Mouse (Mus musculus) hindbrain, embryonic 13.5 days (tissue): ENCODE measurements around the gene Map4k2. TPM values are rescaled to one million over a fixed set of nuclear protein-coding genes. Genes with fewer than 3 reads are reported as not detected.

ENCODE experiments used
- ATAC-seq: fragments of 200-750 bp; cut with Nextera tagmentation; 2 replicates; pipeline ENCODE4 v1.8.0; 2017; ENCODE audit warnings: moderate TSS enrichment; ENCODE audit not compliant: low FRiP score
- H3K27ac ChIP-seq: fragments of 300-500 bp; sonication (generic); 2 replicates; pipeline ENCODE4 v1.5.1; 2015; ENCODE audit warnings: inconsistent platforms, mild to moderate bottlenecking, moderate library complexity
- H3K27me3 ChIP-seq: fragments of 300-500 bp; sonication (generic); 2 replicates; pipeline ENCODE4 v1.6.1; 2015; ENCODE audit warnings: mild to moderate bottlenecking, inconsistent platforms
- H3K36me3 ChIP-seq: fragments of 300-500 bp; sonication (generic); 2 replicates; pipeline ENCODE4 v1.6.1; 2015; ENCODE audit warnings: mild to moderate bottlenecking, inconsistent platforms
- H3K4me1 ChIP-seq: fragments of 300-500 bp; sonication (generic); replicated peaks from 2 replicates; pipeline ENCODE4 v1.6.1; 2015; ENCODE audit warnings: inconsistent platforms
- H3K4me2 ChIP-seq: fragments of 300-500 bp; sonication (generic); 2 replicates; pipeline ENCODE4 v1.6.1; 2015; ENCODE audit warnings: inconsistent platforms, mild to moderate bottlenecking, moderate library complexity
- H3K4me3 ChIP-seq: fragments of 300-500 bp; sonication (generic); 2 replicates; pipeline ENCODE4 v1.5.1; 2015; ENCODE audit warnings: mild to moderate bottlenecking, inconsistent platforms
- H3K9ac ChIP-seq: fragments of 300-500 bp; sonication (generic); 2 replicates; pipeline ENCODE4 v1.6.1; 2015; ENCODE audit warnings: mild to moderate bottlenecking, inconsistent platforms
- H3K9me3 ChIP-seq: fragments of 300-500 bp; sonication (generic); 2 replicates; pipeline ENCODE4 v1.6.1; 2016; ENCODE audit warnings: inconsistent platforms
- WGBS: fragments of 180-500 bp; shearing (Covaris S2); methylation state at CpG from one replicate; pipeline ENCODE4 v1.1.7; 2015; 5-methylcytosine and 5-hydroxymethylcytosine counted together
- polyA plus RNA-seq: library from polyadenylated mRNA; unstranded; fragments of >200 nt; fragmentation: Nextera tagmentation; extraction: Ambion mirVana; gene quantifications from 2 replicates; pipeline ENCODE4 v1.2.1, GENCODE M21; 2015

Gene Map4k2
- polyA plus RNA-seq, 1 experiment from 2014 or later = 17.6 TPM

GRCm38 (mm10) chr19:6352107-6352505 is 11.2 kb downstream of the Map4k2 start:
- no peak overlapping the region for H3K4me2 ChIP-seq
- H3K4me1 ChIP-seq = peaks cover 14% of the 10 kb centered on the region
- no peaks in the 10 kb centered on the region for H3K27me3 ChIP-seq
- H3K9me3 ChIP-seq = no peaks in the 10 kb centered on the region
- no peak overlapping the region for H3K4me3 ChIP-seq
- ATAC-seq = no peak
- no peak overlapping the region for H3K9ac ChIP-seq
- WGBS = 91% methylated on average over 2 of the region's 2 CpGs
- no peak overlapping the region for H3K27ac ChIP-seq
- peaks cover 71% of the 10 kb centered on the region for H3K36me3 ChIP-seq

GRCm38 (mm10) chr19:6354030-6354429 is 13.1 kb downstream of the Map4k2 start:
- ATAC-seq = no peak
- Histone ChIP-seq H3K36me3 (peaks cover 54% of the 10 kb centered on the region), H3K27ac (no peak overlapping the region; the same call in 1 of the 2 replicates), H3K4me1 (peaks cover 8% of the 10 kb centered on the region), H3K27me3 (no peaks in the 10 kb centered on the region), H3K9ac (no peak overlapping the region), H3K4me3 (no peak overlapping the region), H3K4me2 (no peak overlapping the region), H3K9me3 (no peaks in the 10 kb centered on the region)
- 82% methylated on average over 7 of the region's 7 CpGs for WGBS

- H3K4me3 ChIP-seq = no peak overlapping the region
- H3K4me1 ChIP-seq = peaks cover 20% of the 10 kb centered on the region
- H3K36me3 ChIP-seq = peaks cover 12% of the 10 kb centered on the region
- no peak overlapping the region for H3K27ac ChIP-seq
- H3K9me3 ChIP-seq = no peaks in the 10 kb centered on the region
- 94% methylated on average over 3 of the region's 3 CpGs for WGBS
- no peak for ATAC-seq
- no peaks in the 10 kb centered on the region for H3K27me3 ChIP-seq
- no peak overlapping the region for H3K4me2 ChIP-seq
- no peak overlapping the region for H3K9ac ChIP-seq
Observed at GRCm38 (mm10) chr19:6361291-6361690, 20.4 kb downstream of the Map4k2 start.

GRCm38 (mm10) chr19:6363091-6363410 is 22.1 kb downstream of the Map4k2 start:
- Histone ChIP-seq H3K9ac (peak overlapping the region; percentile 60; the same call in 1 of the 2 replicates), H3K4me2 (peak overlapping the region; percentile 60), H3K27ac (peak overlapping the region; percentile 99), H3K27me3 (no peaks in the 10 kb centered on the region), H3K9me3 (no peaks in the 10 kb centered on the region), H3K36me3 (peaks cover 30% of the 10 kb centered on the region), H3K4me3 (peak overlapping the region; percentile 91), H3K4me1 (peaks cover 33% of the 10 kb centered on the region)
- ATAC-seq = no peak
- under 1% methylated on average over 11 of the region's 11 CpGs for WGBS

GRCm38 (mm10) chr19:6363411-6364240 is 22.7 kb downstream of the Map4k2 start, which contains the start of gene Sf1:
Gene Sf1, plus strand, starts transcription at chr19:6363690.
- Histone ChIP-seq H3K27ac (peak within 1 kb of the TSS; percentile 99), H3K4me1 (peaks cover 33% of the 10 kb centered on the region), H3K36me3 (peaks cover 35% of the 10 kb centered on the region), H3K9ac (peak within 1 kb of the TSS; percentile 98), H3K4me3 (peak within 1 kb of the TSS; percentile 91), H3K27me3 (no peaks in the 10 kb centered on the region), H3K9me3 (no peaks in the 10 kb centered on the region), H3K4me2 (peak within 1 kb of the TSS; percentile 77)
- 1% methylated on average over 85 of the region's 85 CpGs for WGBS
- ATAC-seq = peak; percentile 99

GRCm38 (mm10) chr19:6364317-6364725 is 23.4 kb downstream of the Map4k2 start:
- peaks cover 33% of the 10 kb centered on the region for H3K4me1 ChIP-seq
- no peaks in the 10 kb centered on the region for H3K9me3 ChIP-seq
- peak overlapping the region; percentile 91 for H3K4me3 ChIP-seq
- under 1% methylated on average over 54 of the region's 55 CpGs for WGBS
- peaks cover 41% of the 10 kb centered on the region for H3K36me3 ChIP-seq
- peak overlapping the region; percentile 99 for H3K27ac ChIP-seq
- no peak for ATAC-seq
- no peaks in the 10 kb centered on the region for H3K27me3 ChIP-seq
- peak overlapping the region; percentile 77 for H3K4me2 ChIP-seq
- peak overlapping the region; percentile 98 for H3K9ac ChIP-seq

- Histone ChIP-seq H3K36me3 (peaks cover 46% of the 10 kb centered on the region), H3K4me3 (peak overlapping the region; percentile 91), H3K4me1 (peaks cover 33% of the 10 kb centered on the region), H3K27ac (peak overlapping the region; percentile 99; the same call in 1 of the 2 replicates), H3K9ac (peak overlapping the region; percentile 98), H3K4me2 (peak overlapping the region; percentile 77), H3K9me3 (no peaks in the 10 kb centered on the region), H3K27me3 (no peaks in the 10 kb centered on the region)
- ATAC-seq = no peak
- 7% methylated on average over 2 of the region's 2 CpGs for WGBS
Observed at GRCm38 (mm10) chr19:6364842-6365241, 23.9 kb downstream of the Map4k2 start.

- no peak overlapping the region for H3K4me3 ChIP-seq
- H3K27me3 ChIP-seq = no peaks in the 10 kb centered on the region
- peaks cover 94% of the 10 kb centered on the region for H3K36me3 ChIP-seq
- H3K27ac ChIP-seq = no peak overlapping the region
- H3K9me3 ChIP-seq = no peaks in the 10 kb centered on the region
- no peak overlapping the region for H3K4me2 ChIP-seq
- 93% methylated on average over 2 of the region's 2 CpGs for WGBS
- ATAC-seq = no peak
- H3K4me1 ChIP-seq = peaks cover 20% of the 10 kb centered on the region
- no peak overlapping the region for H3K9ac ChIP-seq
Observed at GRCm38 (mm10) chr19:6370175-6370574, 29.2 kb downstream of the Map4k2 start.

- Histone ChIP-seq H3K9me3 (no peaks in the 10 kb centered on the region), H3K9ac (no peak overlapping the region), H3K36me3 (peaks cover 97% of the 10 kb centered on the region), H3K4me1 (peaks cover 11% of the 10 kb centered on the region), H3K27me3 (no peaks in the 10 kb centered on the region), H3K27ac (no peak overlapping the region), H3K4me3 (no peak overlapping the region), H3K4me2 (no peak overlapping the region)
- 93% methylated on average over 3 of the region's 3 CpGs for WGBS
- ATAC-seq = no peak
Observed at GRCm38 (mm10) chr19:6372433-6372832, 31.5 kb downstream of the Map4k2 start.

- no peaks in the 10 kb centered on the region for H3K9me3 ChIP-seq
- WGBS = 68% methylated on average over 12 of the region's 12 CpGs
- H3K4me2 ChIP-seq = no peak overlapping the region
- H3K27me3 ChIP-seq = no peaks in the 10 kb centered on the region
- H3K4me1 ChIP-seq = peaks cover 12% of the 10 kb centered on the region
- peak; percentile 43; the same call in 1 of the 2 replicates for ATAC-seq
- no peak overlapping the region for H3K27ac ChIP-seq
- H3K4me3 ChIP-seq = no peak overlapping the region
- peaks cover 97% of the 10 kb centered on the region for H3K36me3 ChIP-seq
- H3K9ac ChIP-seq = no peak overlapping the region
Observed at GRCm38 (mm10) chr19:6373539-6374400, 32.8 kb downstream of the Map4k2 start.

- no peak for ATAC-seq
- H3K9ac ChIP-seq = no peak overlapping the region
- no peaks in the 10 kb centered on the region for H3K27me3 ChIP-seq
- no peak overlapping the region for H3K27ac ChIP-seq
- 99% methylated on average over 10 of the region's 10 CpGs for WGBS
- H3K9me3 ChIP-seq = no peaks in the 10 kb centered on the region
- peaks cover 98% of the 10 kb centered on the region for H3K36me3 ChIP-seq
- peaks cover 12% of the 10 kb centered on the region for H3K4me1 ChIP-seq
- H3K4me2 ChIP-seq = no peak overlapping the region
- H3K4me3 ChIP-seq = no peak overlapping the region
Observed at GRCm38 (mm10) chr19:6374571-6374970, 33.6 kb downstream of the Map4k2 start.
